Mouse (Mus musculus): Measurements from ENCODE around the gene Olfr870. TPM values are rescaled to one million over a fixed set of nuclear protein-coding genes. Genes with fewer than 3 reads are reported as not detected.
"Not testable (repeated sequence)": the region's sequence is repeated elsewhere in the genome, so short reads cannot be mapped to it uniquely, and the experiment has no call there.

Olfr870 gene
- not detected in 2 replicates for polyA plus RNA-seq (2014; fragmentation: Nextera tagmentation; extraction: Ambion mirVana)

DNA sequence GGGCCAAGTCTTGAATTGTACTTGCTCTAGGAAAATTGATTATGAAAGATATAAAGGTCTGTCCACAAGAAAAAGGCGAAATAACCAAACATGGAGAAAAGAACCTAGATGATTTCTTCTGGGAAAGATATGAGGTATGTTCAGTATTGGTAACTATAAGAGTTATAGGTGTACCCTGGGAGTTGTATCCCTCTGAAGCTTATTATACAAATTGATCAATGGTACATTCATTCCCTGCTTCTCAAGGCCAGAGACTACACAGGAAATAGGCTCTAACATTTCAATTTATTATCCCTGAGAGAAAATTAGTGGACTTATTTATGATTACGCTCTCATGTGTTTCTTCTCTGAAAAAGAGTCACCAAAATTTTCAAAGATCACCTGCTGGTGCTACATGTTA is at the start of gene Olfr870:
Olfr870 (minus strand) TSS at position 101 of the 400 bp plus-strand sequence.
- WGBS, result 85% methylated on average over 2 of the region's 2 CpGs

DNA sequence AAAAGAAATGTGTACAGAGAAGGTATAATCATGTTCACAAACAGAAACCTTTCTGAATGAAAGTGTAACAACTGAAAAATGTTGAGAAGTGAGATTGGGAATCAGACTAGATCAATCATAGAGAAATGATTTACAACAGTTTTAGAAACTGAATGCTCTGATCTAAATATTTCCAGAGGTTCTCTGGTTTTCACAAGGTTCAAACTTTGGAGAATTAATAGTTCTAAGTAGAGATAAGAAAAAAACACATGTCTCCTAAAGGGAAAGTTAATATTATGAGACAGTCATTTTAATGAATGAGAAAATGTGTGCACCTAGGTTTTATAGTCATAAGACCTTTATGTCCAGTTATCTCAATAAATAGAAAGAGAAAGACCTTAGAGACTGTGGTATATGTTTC is 38.0 kb upstream of the Olfr870 start, which contains the start of gene Olfr871:
Olfr871 (plus strand) TSS at position 301 of the 400 bp plus-strand sequence.
- Histone ChIP-seq H3K9ac (replicated peaks; ENCODE audit: low read depth, low read length) (no peak within 1 kb of the TSS), H3K27me3 (ENCODE audit: control insufficient read depth, insufficient read depth, low read length) (no peaks in the 10 kb centered on the region), H3K4me1 (ENCODE audit: control insufficient read depth, insufficient read depth, low read length) (no peaks in the 10 kb centered on the region), H3K27ac (ENCODE audit: low read depth, low read length) (no peak within 1 kb of the TSS), H3K9me3 (ENCODE audit: control insufficient read depth, low read length) (no peaks in the 10 kb centered on the region), H3K4me2 (ENCODE audit: low read depth, low read length) (no peak within 1 kb of the TSS), H3K36me3 (ENCODE audit: control insufficient read depth, insufficient read depth, low read length) (no peaks in the 10 kb centered on the region), H3K4me3 (ENCODE audit: low read depth, low read length) (no peak within 1 kb of the TSS)
- ATAC-seq (ENCODE audit: low read depth), result no peak

More for the DNA sequence above, at the start of gene Olfr870:
- H3K27me3 ChIP-seq (ENCODE audit: control insufficient read depth, insufficient read depth, low read length), result no peaks in the 10 kb centered on the region
- no peak within 1 kb of the TSS for H3K4me2 ChIP-seq (ENCODE audit: low read depth, low read length)
- H3K9me3 ChIP-seq (ENCODE audit: control insufficient read depth, low read length), result no peaks in the 10 kb centered on the region
- no peaks in the 10 kb centered on the region for H3K36me3 ChIP-seq (ENCODE audit: control insufficient read depth, insufficient read depth, low read length)
- no peak within 1 kb of the TSS for H3K27ac ChIP-seq (ENCODE audit: low read depth, low read length)
- no peak for ATAC-seq (ENCODE audit: low read depth)
- H3K4me3 ChIP-seq (ENCODE audit: low read depth, low read length), result no peak within 1 kb of the TSS
- no peaks in the 10 kb centered on the region for H3K4me1 ChIP-seq (ENCODE audit: control insufficient read depth, insufficient read depth, low read length)
- H3K9ac ChIP-seq (replicated peaks; ENCODE audit: low read depth, low read length), result no peak within 1 kb of the TSS

- WGBS, result 82% methylated on average over 2 of the region's 2 CpGs
- Histone ChIP-seq H3K27ac (ENCODE audit: low read depth, low read length) (no peak overlapping the region), H3K9ac (replicated peaks; ENCODE audit: low read depth, low read length) (no peak overlapping the region), H3K9me3 (ENCODE audit: control insufficient read depth, low read length) (no peaks in the 10 kb centered on the region), H3K27me3 (ENCODE audit: control insufficient read depth, insufficient read depth, low read length) (no peaks in the 10 kb centered on the region), H3K4me3 (ENCODE audit: low read depth, low read length) (no peak overlapping the region), H3K4me1 (ENCODE audit: control insufficient read depth, insufficient read depth, low read length) (no peaks in the 10 kb centered on the region), H3K4me2 (ENCODE audit: low read depth, low read length) (no peak overlapping the region), H3K36me3 (ENCODE audit: control insufficient read depth, insufficient read depth, low read length) (no peaks in the 10 kb centered on the region)
- no peak for ATAC-seq (ENCODE audit: low read depth)
Observed at GRCm38 (mm10) chr9:20211477-20211876, 37.6 kb upstream of the Olfr870 start.

DNA sequence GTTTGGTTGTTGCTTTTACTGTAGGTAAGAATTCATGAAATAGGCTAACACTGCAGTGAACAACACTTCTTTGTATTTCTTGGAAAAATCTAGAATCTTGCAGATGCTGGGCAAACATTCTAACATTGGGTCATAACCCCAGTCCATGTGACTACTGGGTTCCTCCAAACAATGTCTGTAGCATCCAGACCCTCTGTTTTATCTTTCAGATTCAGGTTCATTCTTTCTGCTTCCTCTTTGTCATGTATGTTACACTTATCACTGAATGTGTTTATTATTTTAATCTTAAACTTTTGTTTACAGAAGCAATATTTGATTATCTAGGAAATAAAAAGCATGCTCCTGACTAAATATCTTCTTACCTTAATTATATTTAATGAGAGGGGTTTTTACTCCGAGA is 37.0 kb upstream of the Olfr870 start:
- Histone ChIP-seq H3K9ac (replicated peaks; ENCODE audit: low read depth, low read length) (no peak overlapping the region), H3K4me3 (ENCODE audit: low read depth, low read length) (no peak overlapping the region), H3K27me3 (ENCODE audit: control insufficient read depth, insufficient read depth, low read length) (no peaks in the 10 kb centered on the region), H3K4me1 (ENCODE audit: control insufficient read depth, insufficient read depth, low read length) (no peaks in the 10 kb centered on the region), H3K27ac (ENCODE audit: low read depth, low read length) (no peak overlapping the region), H3K9me3 (ENCODE audit: control insufficient read depth, low read length) (no peaks in the 10 kb centered on the region), H3K4me2 (ENCODE audit: low read depth, low read length) (no peak overlapping the region), H3K36me3 (ENCODE audit: control insufficient read depth, insufficient read depth, low read length) (no peaks in the 10 kb centered on the region)
- ATAC-seq (ENCODE audit: low read depth), result no peak
- 53% methylated on average over 1 of the region's 1 CpGs for WGBS

DNA sequence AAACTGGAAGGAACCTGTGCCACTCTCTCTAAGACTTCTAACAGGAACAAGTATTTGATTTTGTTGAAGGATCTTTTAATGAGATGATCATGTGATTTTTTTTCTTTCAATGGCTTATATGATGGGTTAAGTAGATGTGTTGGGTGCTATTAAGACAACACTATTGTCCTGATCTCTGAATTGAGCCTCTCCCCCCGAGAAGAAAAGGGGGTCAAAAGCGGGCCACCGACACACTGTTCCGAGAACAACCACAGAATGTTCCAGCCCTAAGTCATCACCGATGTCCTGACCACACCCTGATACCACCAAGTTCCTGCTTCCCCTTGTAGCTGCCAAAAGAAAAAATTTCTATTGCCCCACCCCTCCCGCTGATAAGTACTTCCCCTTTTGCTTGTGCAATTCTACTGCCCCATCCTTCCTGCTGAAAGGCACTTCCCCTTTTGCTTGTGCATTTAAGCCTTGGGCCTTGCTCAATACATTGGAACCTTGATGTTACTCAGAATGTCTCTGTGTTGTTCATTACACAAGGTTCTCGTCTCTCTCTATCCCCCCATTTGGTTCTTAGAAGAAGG is 29.6 kb upstream of the Olfr870 start:
- not testable (repeated sequence) for H3K27me3 ChIP-seq (ENCODE audit: control insufficient read depth, insufficient read depth, low read length); H3K36me3 ChIP-seq (ENCODE audit: control insufficient read depth, insufficient read depth, low read length); H3K27ac ChIP-seq (ENCODE audit: low read depth, low read length)

DNA sequence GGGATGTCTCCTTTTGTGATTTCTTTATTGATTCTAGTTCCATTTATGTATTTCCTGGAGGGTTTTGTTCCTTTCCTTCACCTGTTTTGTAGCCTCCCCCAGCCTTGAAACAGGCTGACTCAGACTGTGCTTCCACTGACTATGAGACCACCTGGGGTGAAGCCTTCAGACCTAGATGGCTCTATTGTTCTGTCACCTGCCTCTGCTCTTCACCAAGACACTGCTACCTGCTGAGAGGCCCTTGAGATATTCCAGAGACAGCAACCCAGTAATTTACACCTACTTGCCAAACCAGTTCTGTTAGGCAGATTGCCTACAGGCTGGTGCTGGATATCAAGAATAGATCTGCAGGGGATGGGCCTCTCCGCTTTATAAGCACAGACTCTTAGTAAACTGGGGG is 28.3 kb upstream of the Olfr870 start:
- no peak overlapping the region for H3K27ac ChIP-seq (ENCODE audit: low read depth, low read length)
- H3K9me3 ChIP-seq (ENCODE audit: control insufficient read depth, low read length), result no peaks in the 10 kb centered on the region; the same call in 1 of the 2 replicates
- H3K4me2 ChIP-seq (ENCODE audit: low read depth, low read length), result no peak overlapping the region
- no peaks in the 10 kb centered on the region for H3K27me3 ChIP-seq (ENCODE audit: control insufficient read depth, insufficient read depth, low read length)
- 79% methylated on average over 1 of the region's 1 CpGs for WGBS
- H3K4me3 ChIP-seq (ENCODE audit: low read depth, low read length), result no peak overlapping the region
- no peaks in the 10 kb centered on the region for H3K36me3 ChIP-seq (ENCODE audit: control insufficient read depth, insufficient read depth, low read length)
- H3K4me1 ChIP-seq (ENCODE audit: control insufficient read depth, insufficient read depth, low read length), result no peaks in the 10 kb centered on the region
- no peak for ATAC-seq (ENCODE audit: low read depth)
- H3K9ac ChIP-seq (replicated peaks; ENCODE audit: low read depth, low read length), result no peak overlapping the region

More for the DNA sequence above, 29.6 kb upstream of the Olfr870 start:
- not testable (repeated sequence) for H3K4me1 ChIP-seq (ENCODE audit: control insufficient read depth, insufficient read depth, low read length); H3K4me2 ChIP-seq (ENCODE audit: low read depth, low read length); H3K9me3 ChIP-seq (ENCODE audit: control insufficient read depth, low read length); H3K9ac ChIP-seq (replicated peaks; ENCODE audit: low read depth, low read length); H3K4me3 ChIP-seq (ENCODE audit: low read depth, low read length); ATAC-seq (ENCODE audit: low read depth)
- 91% methylated on average over 7 of the region's 7 CpGs for WGBS

DNA sequence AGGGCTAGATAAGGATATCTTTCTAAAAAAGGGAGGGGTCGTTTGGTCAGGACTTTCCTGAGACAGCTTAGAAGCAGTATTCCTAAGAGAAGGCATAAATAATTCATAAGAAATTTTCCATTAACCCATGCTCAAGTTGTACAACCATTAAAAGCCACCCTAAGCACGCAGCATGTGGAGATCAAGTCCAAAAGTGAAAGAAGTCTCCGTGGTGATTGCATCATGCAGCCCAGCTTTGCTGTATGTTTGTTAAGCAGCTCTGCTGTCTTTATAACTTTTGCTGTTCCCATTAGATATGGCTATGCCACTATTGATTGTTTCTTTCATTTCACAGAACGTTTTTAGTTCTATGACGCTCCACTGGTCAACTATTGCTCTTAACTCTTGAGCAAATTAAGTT is 5.6 kb upstream of the Olfr870 start:
- Histone ChIP-seq H3K9ac (replicated peaks; ENCODE audit: low read depth, low read length) (no peak overlapping the region), H3K4me2 (ENCODE audit: low read depth, low read length) (no peak overlapping the region), H3K4me1 (ENCODE audit: control insufficient read depth, insufficient read depth, low read length) (no peaks in the 10 kb centered on the region), H3K27ac (ENCODE audit: low read depth, low read length) (no peak overlapping the region), H3K4me3 (ENCODE audit: low read depth, low read length) (no peak overlapping the region), H3K36me3 (ENCODE audit: control insufficient read depth, insufficient read depth, low read length) (no peaks in the 10 kb centered on the region), H3K27me3 (ENCODE audit: control insufficient read depth, insufficient read depth, low read length) (no peaks in the 10 kb centered on the region), H3K9me3 (ENCODE audit: control insufficient read depth, low read length) (no peaks in the 10 kb centered on the region)
- WGBS, result 75% methylated on average over 5 of the region's 5 CpGs
- no peak for ATAC-seq (ENCODE audit: low read depth)

- H3K27me3 ChIP-seq (ENCODE audit: control insufficient read depth, insufficient read depth, low read length), result no peaks in the 10 kb centered on the region
- H3K9ac ChIP-seq (replicated peaks; ENCODE audit: low read depth, low read length), result no peak overlapping the region
- H3K4me1 ChIP-seq (ENCODE audit: control insufficient read depth, insufficient read depth, low read length), result no peaks in the 10 kb centered on the region
- no peak overlapping the region for H3K4me2 ChIP-seq (ENCODE audit: low read depth, low read length)
- no peak overlapping the region for H3K4me3 ChIP-seq (ENCODE audit: low read depth, low read length)
- ATAC-seq (ENCODE audit: low read depth), result no peak
- H3K9me3 ChIP-seq (ENCODE audit: control insufficient read depth, low read length), result no peaks in the 10 kb centered on the region
- WGBS, result 84% methylated on average over 3 of the region's 3 CpGs
- H3K36me3 ChIP-seq (ENCODE audit: control insufficient read depth, insufficient read depth, low read length), result no peaks in the 10 kb centered on the region
- no peak overlapping the region for H3K27ac ChIP-seq (ENCODE audit: low read depth, low read length)
Observed at GRCm38 (mm10) chr9:20149706-20150105, 24.2 kb downstream of the Olfr870 start.

DNA sequence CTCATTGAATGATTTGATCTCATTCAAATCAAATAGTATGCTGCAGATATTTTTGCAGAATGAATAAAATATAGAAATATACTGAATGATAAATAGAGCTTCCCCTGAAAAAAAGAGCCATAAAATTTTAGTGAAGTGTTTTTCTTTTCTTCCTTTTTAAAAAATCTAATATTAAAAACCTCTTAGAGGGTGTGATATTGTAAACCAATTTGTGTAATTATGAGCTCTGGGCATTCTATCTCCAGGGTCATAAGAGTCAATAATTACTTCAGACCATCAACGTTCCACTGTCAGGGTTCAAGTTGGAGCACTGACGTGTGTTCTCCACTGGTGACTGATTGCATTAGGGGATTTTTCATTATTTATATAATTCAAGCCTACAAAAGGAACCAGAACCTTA is 45.1 kb downstream of the Olfr870 start, which contains the start of gene Olfr869:
Olfr869 (plus strand) TSS at position 301 of the 400 bp plus-strand sequence.
- Histone ChIP-seq H3K4me2 (ENCODE audit: low read depth, low read length) (no peak within 1 kb of the TSS), H3K4me1 (ENCODE audit: control insufficient read depth, insufficient read depth, low read length) (no peaks in the 10 kb centered on the region), H3K27ac (ENCODE audit: low read depth, low read length) (no peak within 1 kb of the TSS), H3K36me3 (ENCODE audit: control insufficient read depth, insufficient read depth, low read length) (no peaks in the 10 kb centered on the region), H3K9ac (replicated peaks; ENCODE audit: low read depth, low read length) (no peak within 1 kb of the TSS), H3K4me3 (ENCODE audit: low read depth, low read length) (no peak within 1 kb of the TSS), H3K27me3 (ENCODE audit: control insufficient read depth, insufficient read depth, low read length) (no peaks in the 10 kb centered on the region), H3K9me3 (ENCODE audit: control insufficient read depth, low read length) (no peaks in the 10 kb centered on the region; the same call in 1 of the 2 replicates)
- ATAC-seq (ENCODE audit: low read depth), result no peak
- 82% methylated on average over 2 of the region's 2 CpGs for WGBS

All from neural tube, embryonic 14.5 days (tissue).